Mouse (Mus musculus): ENCODE measurements at regions not wholly inside any gene's neighbourhood (a gene's known extent, or its start where the extent isn't known, plus 50 kb on each side); places are given as distances from the start of the nearest gene placed in this dataset.

GRCm38 (mm10) chr12:56403626-56404025, 57.9 kb upstream of the Mbip start:
- DNase-seq (ENCODE audit: low spot score in 2 of 2): no peak

GRCm38 (mm10) chr12:56402844-56403243, 57.1 kb upstream of the Mbip start:
- no peak for DNase-seq (ENCODE audit: low spot score in 2 of 2)

GRCm38 (mm10) chr12:56402137-56402536, 56.4 kb upstream of the Mbip start:
- no peak for DNase-seq (ENCODE audit: low spot score in 2 of 2)

Data from layer of hippocampus, adult 8-10 months (tissue).